Mouse (Mus musculus) lung, postnatal 0 days (tissue): ENCODE data around the gene Aifm1.

Source experiments
- CTCF ChIP-seq: IDR thresholded peaks from 2 replicates; pipeline ENCODE4 v1.5.1; 2016; ENCODE audit warnings: antibody characterized with exemption, mild to moderate bottlenecking
- EP300 ChIP-seq: IDR thresholded peaks from 2 replicates; pipeline ENCODE4 v1.6.1; 2016; ENCODE audit warnings: antibody characterized with exemption, mild to moderate bottlenecking, control low read depth

DNA sequence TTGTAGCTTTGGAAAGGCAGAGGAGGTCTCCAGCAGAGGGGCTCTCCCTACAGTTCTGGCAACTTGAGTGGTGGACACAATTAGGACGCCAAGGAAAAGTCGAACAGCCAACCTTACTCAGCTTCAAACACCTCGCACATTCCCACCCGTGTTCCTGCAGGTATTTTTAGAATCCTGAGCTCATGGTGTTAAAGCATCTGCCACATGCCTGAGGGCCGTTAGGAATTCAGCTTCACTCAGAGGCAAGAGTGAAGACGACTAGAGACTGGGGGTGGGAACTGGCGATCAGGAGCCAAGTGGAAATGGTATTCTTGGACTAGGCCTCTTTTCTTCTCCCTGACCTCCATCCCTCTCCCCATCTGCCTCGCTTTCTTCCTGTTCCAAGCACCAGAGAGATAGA lies 12.5 kb upstream of the Aifm1 start:
- TF ChIP-seq EP300: no peak
- TF ChIP-seq CTCF: no peak
